Mouse (Mus musculus) midbrain, embryonic 13.5 days (tissue): ENCODE data around the gene Hapln1. TPM values are rescaled to one million over a fixed set of nuclear protein-coding genes. Genes with fewer than 3 reads are reported as not detected.

Experiments
- ATAC-seq: fragments of 200-750 bp; cut with Nextera tagmentation; 2 replicates; pipeline ENCODE4 v1.8.0; 2017; ENCODE audit warnings: mild to moderate bottlenecking, moderate TSS enrichment, moderate library complexity
- H3K27ac ChIP-seq: fragments of 300-500 bp; sonication (generic); 2 replicates; pipeline ENCODE4 v1.5.1; 2015; ENCODE audit warnings: inconsistent platforms, mild to moderate bottlenecking, moderate library complexity
- H3K27me3 ChIP-seq: fragments of 300-500 bp; sonication (generic); 2 replicates; pipeline ENCODE4 v1.6.1; 2015; ENCODE audit warnings: mild to moderate bottlenecking, inconsistent platforms
- H3K36me3 ChIP-seq: fragments of 300-500 bp; sonication (generic); 2 replicates; pipeline ENCODE4 v1.6.1; 2015; ENCODE audit warnings: mild to moderate bottlenecking, inconsistent platforms
- H3K4me1 ChIP-seq: fragments of 300-500 bp; sonication (generic); replicated peaks from 2 replicates; pipeline ENCODE4 v1.6.1; 2015; ENCODE audit warnings: inconsistent platforms
- H3K4me2 ChIP-seq: fragments of 300-500 bp; sonication (generic); replicated peaks from 2 replicates; pipeline ENCODE4 v1.6.1; 2015; ENCODE audit warnings: moderate library complexity, mild to moderate bottlenecking, inconsistent platforms
- H3K4me3 ChIP-seq: fragments of 300-500 bp; sonication (generic); replicated peaks from 2 replicates; pipeline ENCODE4 v1.5.1; 2015; ENCODE audit warnings: mild to moderate bottlenecking, inconsistent platforms
- H3K9ac ChIP-seq: fragments of 300-500 bp; sonication (generic); replicated peaks from 2 replicates; pipeline ENCODE4 v1.6.1; 2015; ENCODE audit warnings: mild to moderate bottlenecking, inconsistent platforms
- H3K9me3 ChIP-seq: fragments of 300-500 bp; sonication (generic); 2 replicates; pipeline ENCODE4 v1.6.1; 2016; ENCODE audit warnings: mild to moderate bottlenecking, inconsistent platforms
- WGBS: fragments of 180-500 bp; shearing (Covaris S2); methylation state at CpG from one replicate; pipeline ENCODE4 v1.1.7; 2015; 5-methylcytosine and 5-hydroxymethylcytosine counted together
- polyA plus RNA-seq: library from polyadenylated mRNA; unstranded; fragments of >200 nt; fragmentation: Nextera tagmentation; extraction: Ambion mirVana; gene quantifications from 2 replicates; pipeline ENCODE4 v1.2.1, GENCODE M21; 2015

Gene Hapln1
- polyA plus RNA-seq, result 0.75 and 0.86 TPM in 2 replicates

DNA sequence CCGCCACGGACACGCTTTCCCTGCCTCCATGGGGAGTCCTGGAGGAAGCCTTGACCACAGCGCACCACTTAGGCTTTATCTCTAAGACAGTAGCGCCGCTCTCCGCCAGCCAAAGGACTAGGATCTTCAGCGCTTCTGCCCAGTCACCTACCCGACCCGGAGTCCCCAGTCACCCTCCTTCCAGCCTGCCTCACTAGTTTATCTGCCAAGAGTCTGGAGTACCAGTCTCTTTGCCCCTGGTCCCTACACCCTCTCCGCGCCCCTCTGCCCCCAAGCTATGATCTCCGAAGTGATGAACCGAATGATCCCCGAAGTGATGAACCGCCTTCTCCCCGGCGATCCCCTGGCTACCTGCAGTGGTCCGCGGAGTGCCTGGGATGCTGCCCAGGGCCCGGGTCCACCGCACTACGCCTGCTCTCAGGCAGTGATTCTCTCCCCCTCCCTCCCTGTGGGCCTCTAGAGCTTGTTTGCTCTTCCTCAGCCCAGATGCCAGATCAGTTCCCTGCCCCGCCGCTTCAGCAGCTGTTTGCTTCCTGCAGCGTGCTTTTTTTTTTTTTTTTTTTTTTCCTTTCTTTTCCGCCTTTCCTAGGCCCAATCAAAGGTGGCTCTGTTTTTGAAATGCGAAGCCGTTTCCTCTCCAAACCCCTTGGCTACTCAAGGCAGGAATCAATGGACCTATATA lies at the start of gene Hapln1:
Gene Hapln1 (plus strand): TSS at position 592 of the 682 bp plus-strand sequence.
- Histone ChIP-seq H3K36me3 (no peaks in the 10 kb centered on the region), H3K4me2 (peak within 1 kb of the TSS; percentile 73), H3K4me1 (peaks cover 6% of the 10 kb centered on the region; the same call in 1 of the 2 replicates), H3K27me3 (peaks cover 7% of the 10 kb centered on the region; the same call in 1 of the 2 replicates), H3K9me3 (no peaks in the 10 kb centered on the region), H3K9ac (peak within 1 kb of the TSS; percentile 66), H3K4me3 (peak within 1 kb of the TSS; percentile 47), H3K27ac (no peak within 1 kb of the TSS)
- WGBS, result under 1% methylated on average over 29 of the region's 29 CpGs
- peak; percentile 92 for ATAC-seq

DNA sequence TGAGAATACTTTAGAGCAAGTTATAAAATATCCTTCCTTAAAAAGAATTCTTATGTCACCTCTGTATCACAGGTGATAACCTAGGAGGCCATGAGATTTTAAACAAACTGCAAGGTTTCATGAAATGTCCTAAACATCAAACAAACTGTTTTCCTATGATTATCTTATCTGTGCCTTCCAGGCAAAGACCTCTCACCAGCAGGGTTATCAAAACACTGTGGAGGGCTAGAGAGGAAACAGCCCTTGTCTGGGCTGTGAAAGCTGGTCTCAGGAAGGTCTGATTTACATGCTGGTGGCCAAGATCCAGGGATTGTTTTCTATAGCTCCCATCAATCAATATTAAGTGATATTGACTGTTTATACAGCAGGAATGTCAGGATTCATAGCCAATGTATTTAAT lies 46.4 kb upstream of the Hapln1 start:
- H3K4me3 ChIP-seq, result no peak overlapping the region
- H3K27me3 ChIP-seq, result no peaks in the 10 kb centered on the region
- ATAC-seq, result no peak
- no peaks in the 10 kb centered on the region for H3K36me3 ChIP-seq
- no peak overlapping the region for H3K27ac ChIP-seq
- H3K9ac ChIP-seq, result no peak overlapping the region
- H3K9me3 ChIP-seq, result no peaks in the 10 kb centered on the region
- no peak overlapping the region for H3K4me2 ChIP-seq
- H3K4me1 ChIP-seq, result no peaks in the 10 kb centered on the region

DNA sequence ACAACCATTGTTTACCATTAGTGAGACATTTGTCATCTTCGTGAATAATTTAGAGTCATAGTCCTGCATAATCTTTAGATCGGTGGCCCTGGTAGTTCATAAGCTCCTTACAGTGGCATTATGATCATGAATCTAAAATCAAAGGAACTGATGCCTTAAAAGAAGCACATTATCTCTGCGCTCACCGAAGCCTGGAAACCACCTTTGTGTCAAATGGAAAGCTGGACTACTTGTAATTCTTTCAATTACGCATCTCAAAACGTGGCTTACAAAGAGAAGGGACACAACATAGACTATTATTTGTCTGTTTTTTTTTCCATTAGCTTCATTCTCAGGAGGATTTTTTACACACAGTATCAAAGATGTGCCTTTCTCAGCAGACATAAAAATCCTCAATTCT lies 45.9 kb upstream of the Hapln1 start:
- 55% methylated on average over 6 of the region's 6 CpGs for WGBS
- Histone ChIP-seq H3K27me3 (no peaks in the 10 kb centered on the region), H3K9me3 (no peaks in the 10 kb centered on the region), H3K4me3 (no peak overlapping the region), H3K4me2 (no peak overlapping the region), H3K9ac (no peak overlapping the region), H3K4me1 (no peaks in the 10 kb centered on the region), H3K27ac (no peak overlapping the region), H3K36me3 (no peaks in the 10 kb centered on the region)
- ATAC-seq, result no peak

DNA sequence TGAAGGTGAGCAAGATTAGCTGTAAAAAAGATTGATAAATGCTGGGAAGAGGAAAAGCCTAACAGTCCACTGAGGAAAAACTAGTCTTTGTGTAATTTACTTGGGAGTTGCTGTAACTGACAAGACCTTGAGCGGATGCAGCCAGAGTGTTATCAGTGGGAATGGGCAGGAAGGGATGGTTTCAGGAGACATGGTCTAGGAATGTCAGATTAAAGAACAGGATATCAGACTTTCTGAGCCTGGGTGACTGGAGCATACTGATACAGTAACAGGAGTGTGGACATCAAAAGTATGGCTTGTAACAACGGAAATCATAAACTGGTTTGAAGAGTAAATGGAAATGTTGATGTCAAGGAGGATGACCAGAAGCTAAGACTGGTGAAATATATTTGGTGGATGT lies 43.0 kb upstream of the Hapln1 start:
- H3K4me1 ChIP-seq, result no peaks in the 10 kb centered on the region
- ATAC-seq, result no peak

DNA sequence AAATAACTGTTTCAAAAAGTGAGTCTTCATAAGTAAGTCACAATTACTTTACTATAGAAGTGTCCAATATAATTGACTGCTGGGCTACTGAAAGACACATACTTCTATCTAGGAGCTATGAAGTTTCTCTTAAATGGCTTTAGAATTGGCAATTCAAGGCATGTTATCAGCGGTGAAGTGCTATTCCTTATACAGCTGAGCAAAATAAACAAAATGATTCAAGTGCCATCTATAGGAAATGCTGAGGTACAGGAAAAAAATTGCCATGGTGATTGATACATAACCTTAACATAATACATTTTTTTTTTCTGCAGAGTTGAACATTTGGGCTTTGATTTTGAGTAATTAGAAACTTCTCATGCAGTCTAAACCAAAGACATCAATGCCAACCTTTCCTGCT lies 40.2 kb upstream of the Hapln1 start:
- Histone ChIP-seq H3K36me3 (no peaks in the 10 kb centered on the region), H3K4me1 (no peaks in the 10 kb centered on the region), H3K9ac (no peak overlapping the region), H3K27ac (no peak overlapping the region), H3K4me3 (no peak overlapping the region), H3K27me3 (no peaks in the 10 kb centered on the region), H3K9me3 (no peaks in the 10 kb centered on the region), H3K4me2 (no peak overlapping the region)
- WGBS, result 69% methylated on average over 1 of the region's 1 CpGs
- no peak for ATAC-seq

More for the DNA sequence above, 43.0 kb upstream of the Hapln1 start:
- no peaks in the 10 kb centered on the region for H3K36me3 ChIP-seq
- no peaks in the 10 kb centered on the region for H3K27me3 ChIP-seq
- no peak overlapping the region for H3K4me2 ChIP-seq
- WGBS, result 92% methylated on average over 2 of the region's 2 CpGs
- H3K9ac ChIP-seq, result no peak overlapping the region
- no peaks in the 10 kb centered on the region for H3K9me3 ChIP-seq
- H3K27ac ChIP-seq, result no peak overlapping the region
- no peak overlapping the region for H3K4me3 ChIP-seq

DNA sequence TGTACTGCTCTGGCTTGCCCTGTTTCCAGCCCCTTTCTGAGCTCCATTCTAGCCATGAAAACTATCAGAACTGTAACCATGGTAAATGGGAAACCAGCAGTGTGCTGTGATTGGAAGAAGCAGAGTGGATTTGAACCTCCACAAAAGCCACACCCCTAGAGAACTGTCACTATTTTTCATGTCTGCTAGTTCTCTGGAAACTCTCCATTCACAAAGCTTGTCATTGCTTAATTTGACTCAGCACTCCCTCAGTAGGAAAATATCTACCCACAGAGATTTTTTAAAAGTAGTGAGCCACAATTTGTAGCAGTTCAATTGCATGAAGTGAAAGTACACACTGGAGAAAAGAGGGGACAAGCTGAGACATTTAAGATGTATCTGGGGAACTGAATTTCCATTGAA lies 18.1 kb upstream of the Hapln1 start:
- no peak overlapping the region for H3K9ac ChIP-seq
- no peaks in the 10 kb centered on the region for H3K4me1 ChIP-seq
- no peaks in the 10 kb centered on the region for H3K36me3 ChIP-seq
- H3K27ac ChIP-seq, result no peak overlapping the region
- no peak for ATAC-seq
- H3K4me2 ChIP-seq, result no peak overlapping the region
- H3K27me3 ChIP-seq, result no peaks in the 10 kb centered on the region
- H3K9me3 ChIP-seq, result no peaks in the 10 kb centered on the region
- H3K4me3 ChIP-seq, result no peak overlapping the region

DNA sequence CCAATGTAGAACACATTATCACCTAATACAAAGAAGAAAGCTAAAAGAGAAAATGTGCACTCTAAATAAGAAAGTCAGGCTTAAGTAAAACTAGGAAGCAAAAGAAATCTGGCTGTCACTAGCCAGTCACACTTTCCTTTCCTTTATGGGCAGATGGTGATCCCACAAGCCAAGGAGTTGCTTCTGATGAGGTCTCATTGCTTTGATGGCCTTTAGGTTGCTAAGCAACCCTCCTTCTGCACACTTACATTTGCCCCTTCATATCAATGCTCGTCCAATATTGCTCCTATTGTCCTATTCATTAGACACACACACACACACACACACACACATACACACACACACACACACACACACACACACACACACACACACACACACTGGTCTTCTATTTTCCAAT lies 10.9 kb upstream of the Hapln1 start:
- 11% methylated on average over 1 of the region's 1 CpGs for WGBS
- Histone ChIP-seq H3K4me1 (no peaks in the 10 kb centered on the region), H3K27me3 (no peaks in the 10 kb centered on the region), H3K36me3 (no peaks in the 10 kb centered on the region), H3K4me3 (no peak overlapping the region), H3K4me2 (no peak overlapping the region), H3K9me3 (no peaks in the 10 kb centered on the region), H3K9ac (no peak overlapping the region), H3K27ac (no peak overlapping the region)
- no peak for ATAC-seq

DNA sequence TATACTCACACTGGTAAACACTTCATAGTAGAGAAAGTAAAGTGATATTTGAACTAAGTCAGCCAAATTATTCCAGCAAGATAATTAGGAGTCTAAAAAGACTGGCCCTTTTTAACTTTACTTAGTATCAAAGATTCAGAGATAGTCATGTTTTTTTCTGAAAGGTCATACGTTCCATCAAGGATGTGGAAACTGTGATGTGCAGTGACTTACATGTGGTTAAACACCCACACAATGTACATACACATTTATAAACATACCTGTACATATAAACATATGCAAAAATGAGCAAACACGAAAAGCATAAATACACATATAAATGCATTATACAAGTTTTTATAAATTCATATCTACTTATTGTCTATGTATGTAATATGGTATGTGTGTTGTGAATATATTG lies 9.2 kb upstream of the Hapln1 start:
- Histone ChIP-seq H3K27me3 (no peaks in the 10 kb centered on the region), H3K4me2 (no peak overlapping the region), H3K36me3 (no peaks in the 10 kb centered on the region), H3K9ac (no peak overlapping the region), H3K4me1 (no peaks in the 10 kb centered on the region), H3K4me3 (no peak overlapping the region), H3K9me3 (no peaks in the 10 kb centered on the region), H3K27ac (no peak overlapping the region)
- 88% methylated on average over 2 of the region's 2 CpGs for WGBS
- ATAC-seq, result no peak

DNA sequence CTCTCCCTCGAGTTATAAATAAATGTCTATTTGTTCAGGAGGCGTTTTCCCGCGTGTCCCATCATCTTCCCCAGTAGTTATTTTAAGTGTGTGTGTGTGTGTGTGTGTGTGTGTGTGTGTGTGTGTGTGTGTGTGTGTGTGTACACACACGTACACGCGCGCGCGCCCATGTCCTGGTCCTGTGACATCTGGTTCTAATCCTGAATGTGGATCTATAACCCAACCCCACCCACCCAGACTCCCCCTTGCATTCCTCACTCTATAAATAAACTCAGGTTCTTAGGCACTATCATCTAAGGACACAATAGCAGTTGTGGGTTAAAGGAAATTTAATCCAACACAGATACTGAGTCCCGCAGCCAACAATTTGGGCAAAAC lies 280 bp downstream of the Hapln1 start:
- peak; percentile 12; the same call in 1 of the 2 replicates for ATAC-seq
- 47% methylated on average over 11 of the region's 11 CpGs for WGBS
- peak overlapping the region; percentile 73 for H3K4me2 ChIP-seq
- H3K27ac ChIP-seq, result no peak overlapping the region
- no peaks in the 10 kb centered on the region for H3K36me3 ChIP-seq
- peak overlapping the region; percentile 66 for H3K9ac ChIP-seq
- H3K27me3 ChIP-seq, result peaks cover 7% of the 10 kb centered on the region; the same call in 1 of the 2 replicates
- peak overlapping the region; percentile 47 for H3K4me3 ChIP-seq
- H3K4me1 ChIP-seq, result peaks cover 6% of the 10 kb centered on the region; the same call in 1 of the 2 replicates
- H3K9me3 ChIP-seq, result no peaks in the 10 kb centered on the region

DNA sequence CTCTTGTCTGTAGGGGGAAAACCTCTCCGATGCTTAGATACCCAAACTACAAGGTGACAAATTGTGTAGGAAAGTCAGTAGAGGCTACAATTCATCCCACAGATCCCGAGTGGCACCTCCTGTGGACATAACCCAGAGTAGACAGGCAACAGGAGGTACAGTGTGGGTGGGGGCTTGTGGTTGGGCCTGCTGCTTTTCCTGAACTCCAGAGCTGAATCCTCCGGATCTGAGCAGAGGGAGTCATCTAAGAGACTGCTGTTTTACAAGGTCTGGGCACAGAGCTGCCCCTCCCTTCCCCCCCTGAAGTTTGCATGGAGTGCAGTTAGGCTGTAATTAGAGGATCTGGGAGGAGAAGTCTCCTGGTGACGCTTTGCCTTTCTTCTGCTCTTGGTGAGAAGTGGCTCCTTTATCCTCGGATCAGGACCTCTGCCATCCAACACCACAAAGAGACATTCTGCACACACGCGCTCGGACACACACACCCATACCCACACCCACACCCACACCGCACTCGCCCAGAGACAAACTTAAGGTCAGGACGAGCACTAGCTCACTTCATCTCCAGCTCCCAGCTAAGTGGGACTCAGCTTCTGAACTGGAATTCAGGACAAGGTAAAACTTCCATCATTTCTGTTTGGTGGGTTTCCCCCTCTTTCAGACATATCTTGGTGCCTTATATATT lies 846 bp downstream of the Hapln1 start:
- H3K27ac ChIP-seq, result no peak overlapping the region
- WGBS, result 42% methylated on average over 11 of the region's 11 CpGs
- H3K27me3 ChIP-seq, result peaks cover 7% of the 10 kb centered on the region; the same call in 1 of the 2 replicates
- ATAC-seq, result no peak
- H3K4me1 ChIP-seq, result peaks cover 6% of the 10 kb centered on the region; the same call in 1 of the 2 replicates
- no peaks in the 10 kb centered on the region for H3K36me3 ChIP-seq
- H3K9ac ChIP-seq, result no peak overlapping the region
- no peaks in the 10 kb centered on the region for H3K9me3 ChIP-seq
- H3K4me2 ChIP-seq, result no peak overlapping the region
- H3K4me3 ChIP-seq, result no peak overlapping the region

DNA sequence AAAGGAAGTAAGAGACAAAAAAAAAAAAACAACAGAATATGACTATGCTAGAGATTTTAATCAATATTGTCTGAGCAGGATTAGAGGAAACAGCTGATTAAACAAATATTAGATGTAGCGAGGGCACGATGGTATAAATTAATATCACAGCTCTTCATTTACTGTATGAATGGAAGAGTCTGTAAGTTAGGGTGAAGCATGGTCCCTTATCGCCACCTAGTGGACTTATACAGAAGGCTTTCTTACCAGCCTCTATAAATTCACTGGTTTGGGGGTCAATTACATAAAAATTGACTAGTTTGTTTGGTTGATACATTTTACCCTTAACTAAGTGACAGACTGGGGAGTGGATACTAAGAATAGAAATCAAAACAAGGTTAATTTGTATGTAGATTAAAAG lies 3.4 kb downstream of the Hapln1 start:
- Histone ChIP-seq H3K9ac (no peak overlapping the region), H3K27me3 (peaks cover 7% of the 10 kb centered on the region; the same call in 1 of the 2 replicates), H3K4me1 (0 out of 2 replicates have a peak, but pooled peaks cover 6% of the 10 kb centered on the region), H3K9me3 (no peaks in the 10 kb centered on the region), H3K4me3 (no peak overlapping the region), H3K27ac (no peak overlapping the region), H3K4me2 (no peak overlapping the region), H3K36me3 (no peaks in the 10 kb centered on the region)
- ATAC-seq, result peak; percentile 59; the same call in 1 of the 2 replicates
- 6% methylated on average over 3 of the region's 3 CpGs for WGBS

DNA sequence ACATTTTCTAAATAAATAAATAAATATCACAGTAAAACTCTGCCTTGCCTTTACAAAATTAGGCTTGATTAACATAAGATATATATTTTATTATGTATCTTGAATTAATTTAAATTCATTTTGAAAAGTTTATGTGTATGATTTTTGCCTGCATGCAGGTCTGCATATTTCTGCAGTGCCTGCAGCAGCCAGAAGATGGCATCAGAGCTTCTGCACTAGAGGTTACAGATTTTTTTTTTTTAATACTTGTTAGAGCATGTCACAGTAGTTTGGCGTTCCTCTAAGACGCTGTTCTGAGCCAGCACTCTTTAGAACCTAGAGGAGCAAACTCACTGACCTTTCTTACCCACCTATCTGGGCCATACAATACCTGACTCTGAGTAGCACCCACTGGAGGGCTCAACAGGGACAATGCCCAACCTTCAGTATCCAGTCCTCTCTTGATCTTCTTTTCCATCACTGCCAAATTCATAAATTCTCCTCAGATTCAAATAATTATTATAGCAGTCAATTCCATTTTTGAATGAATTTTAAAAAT lies 8.7 kb downstream of the Hapln1 start:
- 30% methylated on average over 2 of the region's 2 CpGs for WGBS
- Histone ChIP-seq H3K4me3 (no peak overlapping the region), H3K4me1 (no peaks in the 10 kb centered on the region), H3K9ac (no peak overlapping the region), H3K27ac (no peak overlapping the region), H3K9me3 (no peaks in the 10 kb centered on the region), H3K36me3 (no peaks in the 10 kb centered on the region), H3K27me3 (no peaks in the 10 kb centered on the region), H3K4me2 (no peak overlapping the region)
- 0 out of 2 replicates have a peak, but pooled peaks have one; percentile 63 for ATAC-seq
